Mouse (Mus musculus) erythroblast, embryonic 14.5 days (primary cell): ENCODE measurements around the gene Mapk12. TPM values are rescaled to one million over a fixed set of nuclear protein-coding genes. Genes with fewer than 3 reads are reported as not detected.

Source experiments
- H3K27me3 ChIP-seq: 2 replicates; pipeline ENCODE4 v1.6.1; 2012; ENCODE audit warnings: inconsistent platforms; ENCODE audit not compliant: control insufficient read depth
- H3K36me3 ChIP-seq: 2 replicates; pipeline ENCODE4 v1.6.1; 2012; ENCODE audit warnings: mild to moderate bottlenecking, inconsistent platforms; ENCODE audit not compliant: control insufficient read depth
- H3K4me1 ChIP-seq: 2 replicates; pipeline ENCODE4 v1.6.1; 2012; ENCODE audit warnings: inconsistent platforms; ENCODE audit not compliant: control insufficient read depth
- H3K4me3 ChIP-seq: replicated peaks from 2 replicates; pipeline ENCODE3; 2012; ENCODE audit warnings: moderate library complexity, mild to moderate bottlenecking, inconsistent platforms
- H3K9me3 ChIP-seq: 2 replicates; pipeline ENCODE4 v1.6.1; 2012; ENCODE audit warnings: low read length, inconsistent platforms, mixed read lengths; ENCODE audit not compliant: control insufficient read depth
- GATA1 ChIP-seq: IDR thresholded peaks from 2 replicates; pipeline ENCODE4 v1.6.1; 2012; ENCODE audit warnings: low read length, inconsistent platforms, mixed read lengths
- TAL1 ChIP-seq: IDR thresholded peaks from 3 replicates; pipeline ENCODE4 v1.6.1; 2012; ENCODE audit warnings: low read length, inconsistent platforms, mixed read lengths
- polyA plus RNA-seq: library from polyadenylated mRNA; stranded (reverse); fragments of >175 nt; gene quantifications from 2 replicates; pipeline ENCODE4 v1.2.3, GENCODE M21; 2012

Gene Mapk12
- polyA plus RNA-seq, 1 experiment: 0.02 TPM

GRCm38 (mm10) chr15:89092181-89092580 is 48.3 kb downstream of the Mapk12 start:
- Histone ChIP-seq H3K27me3 (no peaks in the 10 kb centered on the region), H3K4me3 (no peak overlapping the region), H3K4me1 (peaks cover 29% of the 10 kb centered on the region), H3K9me3 (no peaks in the 10 kb centered on the region), H3K36me3 (peaks cover 60% of the 10 kb centered on the region)
- TF ChIP-seq GATA1 (no peak), TAL1 (no peak)

- no peak overlapping the region for H3K4me3 ChIP-seq
Observed at GRCm38 (mm10) chr15:89090662-89091061, 49.8 kb downstream of the Mapk12 start.

GRCm38 (mm10) chr15:89089248-89090051 is 51.1 kb downstream of the Mapk12 start:
- peaks cover 29% of the 10 kb centered on the region for H3K4me1 ChIP-seq
- H3K9me3 ChIP-seq: no peaks in the 10 kb centered on the region
- no peak for TF ChIP-seq GATA1
- H3K36me3 ChIP-seq: peaks cover 59% of the 10 kb centered on the region
- peak overlapping the region; percentile 88 for H3K4me3 ChIP-seq
- no peaks in the 10 kb centered on the region for H3K27me3 ChIP-seq

More at GRCm38 (mm10) chr15:89090662-89091061, 49.8 kb downstream of the Mapk12 start:
- Histone ChIP-seq H3K9me3 (no peaks in the 10 kb centered on the region), H3K36me3 (peaks cover 59% of the 10 kb centered on the region), H3K27me3 (no peaks in the 10 kb centered on the region), H3K4me1 (peaks cover 29% of the 10 kb centered on the region)
- TF ChIP-seq GATA1 (no peak), TAL1 (no peak)

- Histone ChIP-seq H3K4me3 (peak within 1 kb of the TSS; percentile 88), H3K27me3 (no peaks in the 10 kb centered on the region), H3K9me3 (no peaks in the 10 kb centered on the region), H3K4me1 (peaks cover 29% of the 10 kb centered on the region), H3K36me3 (peaks cover 58% of the 10 kb centered on the region)
- TF ChIP-seq GATA1 (no peak), TAL1 (no peak)
Observed at GRCm38 (mm10) chr15:89088607-89089247, 51.8 kb downstream of the Mapk12 start, which contains the start of gene Selenoo. Gene Selenoo (plus strand): TSS chr15:89089084.

GRCm38 (mm10) chr15:89084826-89085225 is 55.7 kb downstream of the Mapk12 start:
- Histone ChIP-seq H3K4me3 (no peak overlapping the region), H3K9me3 (no peaks in the 10 kb centered on the region), H3K27me3 (no peaks in the 10 kb centered on the region), H3K36me3 (peaks cover 65% of the 10 kb centered on the region), H3K4me1 (peaks cover 20% of the 10 kb centered on the region)
- TF ChIP-seq TAL1 (no peak), GATA1 (no peak)

- peaks cover 13% of the 10 kb centered on the region for H3K4me1 ChIP-seq
- no peaks in the 10 kb centered on the region for H3K9me3 ChIP-seq
- H3K4me3 ChIP-seq: no peak overlapping the region
- TF ChIP-seq TAL1 (no peak), GATA1 (no peak)
- H3K27me3 ChIP-seq: no peaks in the 10 kb centered on the region
- H3K36me3 ChIP-seq: peaks cover 66% of the 10 kb centered on the region
Observed at GRCm38 (mm10) chr15:89083906-89084305, 56.6 kb downstream of the Mapk12 start.

Other genes starting within 250 kb of the Mapk12 start
- gene Ttll8, start 186.3 kb downstream of the Mapk12 start, polyA plus RNA-seq: not detected in 2 replicates
- not detected in 2 replicates for gene Mlc1, start 161.7 kb downstream of the Mapk12 start, polyA plus RNA-seq
- not detected in 2 replicates for gene Mov10l1, start 157.8 kb downstream of the Mapk12 start, polyA plus RNA-seq
- gene Panx2, start 81.0 kb downstream of the Mapk12 start, polyA plus RNA-seq: not detected in 2 replicates
- gene Trabd, start 65.6 kb downstream of the Mapk12 start, polyA plus RNA-seq: 1.7 and 1.9 TPM in 2 replicates
- gene Selenoo, start 51.6 kb downstream of the Mapk12 start, polyA plus RNA-seq: 0.19 and 0.34 TPM in 2 replicates
- 4.4 and 4.8 TPM in 2 replicates for gene Tubgcp6, start 17.6 kb downstream of the Mapk12 start, polyA plus RNA-seq
- 0.33 and 0.64 TPM in 2 replicates for gene Hdac10, start 12.0 kb downstream of the Mapk12 start, polyA plus RNA-seq
- 0.02 TPM in 1 of 2 replicates, not detected in the other for gene Mapk11, start 8.9 kb upstream of the Mapk12 start, polyA plus RNA-seq
- gene Plxnb2, start 40.1 kb upstream of the Mapk12 start, polyA plus RNA-seq: 0.86 and 1.1 TPM in 2 replicates
- 0.62 and 0.88 TPM in 2 replicates for gene Dennd6b, start 55.8 kb upstream of the Mapk12 start, polyA plus RNA-seq
- 9.5 and 14.5 TPM in 2 replicates for gene Ppp6r2, start 70.8 kb upstream of the Mapk12 start, polyA plus RNA-seq
- gene Sbf1, start 174.6 kb upstream of the Mapk12 start, polyA plus RNA-seq: 28.7 and 42.5 TPM in 2 replicates
- gene Adm2, start 182.0 kb upstream of the Mapk12 start, polyA plus RNA-seq: 0.27 and 0.53 TPM in 2 replicates
- gene Miox, start 193.7 kb upstream of the Mapk12 start, polyA plus RNA-seq: not detected in 2 replicates
- gene Lmf2, start 215.0 kb upstream of the Mapk12 start, polyA plus RNA-seq: 29.8 and 31.5 TPM in 2 replicates
- gene Ncaph2, start 215.0 kb upstream of the Mapk12 start, polyA plus RNA-seq: 17.1 and 19.8 TPM in 2 replicates
- 0.47 and 0.81 TPM in 2 replicates for gene Sco2, start 233.1 kb upstream of the Mapk12 start, polyA plus RNA-seq
- 0.16 and 0.17 TPM in 2 replicates for gene Tymp, start 236.3 kb upstream of the Mapk12 start, polyA plus RNA-seq
- gene Odf3b, start 238.6 kb upstream of the Mapk12 start, polyA plus RNA-seq: 0.44 and 0.65 TPM in 2 replicates
- gene Klhdc7b, start 244.2 kb upstream of the Mapk12 start, polyA plus RNA-seq: not detected in 2 replicates